Mouse (Mus musculus): ENCODE results near the gene H3f3b.

DNA sequence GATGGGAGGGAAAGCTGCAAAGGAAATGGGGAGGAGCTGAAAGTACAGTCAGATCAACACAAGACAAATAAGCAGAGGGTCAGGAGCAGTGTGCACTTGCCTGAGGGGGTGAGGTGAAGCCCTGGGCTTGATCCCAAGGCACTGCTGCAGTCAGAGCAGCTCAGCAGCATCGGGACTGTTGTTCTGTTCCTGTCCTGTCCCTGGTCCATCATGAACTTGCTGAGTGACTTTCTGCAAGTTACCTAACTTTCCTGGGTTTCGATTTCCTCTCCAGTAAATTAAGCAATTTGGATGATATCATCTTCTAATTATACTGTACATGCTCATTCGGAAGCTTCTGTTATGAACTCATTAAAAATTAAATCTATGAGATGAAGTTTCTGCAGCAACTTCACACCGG is at the start of gene H3f3b:
- no peak for TF ChIP-seq CTCF (IDR thresholded peaks at IDR 0.05)
- TF ChIP-seq EP300 (IDR thresholded peaks at IDR 0.05), result no peak

All from lung, postnatal 0 days (tissue).